Mouse (Mus musculus) liver, embryonic 14.5 days (tissue): Measurements from ENCODE around the gene Tubg2. TPM values are rescaled to one million over a fixed set of nuclear protein-coding genes. Genes with fewer than 3 reads are reported as not detected.

ENCODE experiments used
- ATAC-seq: fragments of 200-750 bp; cut with Nextera tagmentation; 2 replicates; pipeline ENCODE4 v1.8.0; 2017; ENCODE audit warnings: moderate number of reproducible peaks, mild to moderate bottlenecking, moderate library complexity; ENCODE audit not compliant: insufficient read depth
- DNase-seq, 3 experiments: peaks; one replicate each; pipeline ENCODE4 v3.0.0-alpha.2; 2012 to 2013; ENCODE audit warnings: low read depth in 3 of 3, low spot score in 3 of 3
- H3K27ac ChIP-seq: fragments of 300-500 bp; sonication (generic); 2 replicates; pipeline ENCODE4 v1.5.1; 2014; ENCODE audit warnings: moderate library complexity, mild to moderate bottlenecking, control low read depth, inconsistent platforms
- H3K27me3 ChIP-seq: fragments of 300-500 bp; sonication (generic); 2 replicates; pipeline ENCODE4 v1.6.1; 2014; ENCODE audit warnings: mild to moderate bottlenecking, low read length, moderate library complexity; ENCODE audit not compliant: control insufficient read depth, insufficient read depth
- H3K36me3 ChIP-seq: fragments of 300-500 bp; sonication (generic); replicated peaks from 2 replicates; pipeline ENCODE4 v1.6.1; 2014; ENCODE audit warnings: low read depth; ENCODE audit not compliant: control insufficient read depth, insufficient read depth
- H3K4me1 ChIP-seq, 2 experiments: fragments of 200-500 bp in 1 of 2; fragments of 300-500 bp in 1 of 2; sonication (generic) in 1 of 2; replicated peaks; 2 replicates each; pipeline ENCODE4 v1.6.1; 2012 to 2014; ENCODE audit warnings: antibody characterized with exemption in 1 of 2, inconsistent platforms in 1 of 2, low read length in 1 of 2; ENCODE audit not compliant: control insufficient read depth in 2 of 2, insufficient read depth in 2 of 2
- H3K4me2 ChIP-seq: fragments of 300-500 bp; sonication (generic); 2 replicates; pipeline ENCODE4 v1.6.1; 2014; ENCODE audit warnings: low read depth, mild to moderate bottlenecking, control low read depth, moderate library complexity
- H3K4me3 ChIP-seq, 2 experiments: fragments of 200-500 bp in 1 of 2; fragments of 300-500 bp in 1 of 2; sonication (generic) in 1 of 2; 2 replicates each; pipeline ENCODE4 v1.5.1; 2012 to 2014; ENCODE audit warnings: low read depth in 2 of 2, low read length in 2 of 2, mild to moderate bottlenecking in 2 of 2, control low read depth in 1 of 2, inconsistent platforms in 1 of 2, moderate library complexity in 1 of 2; ENCODE audit not compliant: insufficient read depth in 1 of 2
- H3K9ac ChIP-seq: fragments of 300-500 bp; sonication (generic); replicated peaks from 2 replicates; pipeline ENCODE4 v1.6.1; 2014; ENCODE audit warnings: mild to moderate bottlenecking, control low read depth, moderate library complexity
- H3K9me3 ChIP-seq: fragments of 300-500 bp; sonication (generic); 2 replicates; pipeline ENCODE4 v1.6.1; 2016; ENCODE audit warnings: low read length, mixed read lengths; ENCODE audit not compliant: control insufficient read depth
- CTCF ChIP-seq: IDR thresholded peaks from 2 replicates; pipeline ENCODE4 v1.5.1; 2016; ENCODE audit warnings: antibody characterized with exemption, low read depth, control low read depth
- EP300 ChIP-seq: IDR thresholded peaks from 2 replicates; pipeline ENCODE4 v1.6.1; 2016; ENCODE audit warnings: antibody characterized with exemption, low read depth
- WGBS: fragments of 180-500 bp; shearing (Covaris S2); extraction: QIAGEN DNeasy Blood & Tissue Kit; methylation state at CpG from one replicate; pipeline ENCODE4 v1.1.7; 2014; ENCODE audit not compliant: insufficient replicate concordance; 5-methylcytosine and 5-hydroxymethylcytosine counted together
- polyA plus RNA-seq, 2 experiments: library from polyadenylated mRNA; depleted of rRNA in 1 of 2; stranded (reverse) in 1 of 2; unstranded in 1 of 2; fragments of >200 nt; fragmentation: Nextera tagmentation in 1 of 2; extraction: Ambion mirVana in 1 of 2; gene quantifications; 2 replicates each; pipeline versions ENCODE4 v1.2.1 to v1.2.3; 2012 to 2014

The Tubg2 gene
- polyA plus RNA-seq, 2 experiments = 0.13 TPM; not detected in 1

- no peaks in the 10 kb centered on the region for H3K27me3 ChIP-seq
- no peak for ATAC-seq
- H3K36me3 ChIP-seq = no peaks in the 10 kb centered on the region
- no peaks in the 10 kb centered on the region; the same call in 1 of the 2 replicates for H3K9me3 ChIP-seq
- peaks cover 7% of the 10 kb centered on the region in 2 experiments for H3K4me1 ChIP-seq
- H3K9ac ChIP-seq = no peak overlapping the region
- 74% methylated on average over 2 of the region's 2 CpGs for WGBS
- no peak overlapping the region for H3K4me3 ChIP-seq
- DNase-seq = no peak
- TF ChIP-seq CTCF (no peak), EP300 (no peak)
- no peak overlapping the region for H3K27ac ChIP-seq
- H3K4me2 ChIP-seq = no peak overlapping the region
These were observed 40.1 kb upstream of the Tubg2 start for GRCm38 (mm10) chr11:101115564-101115963.

GRCm38 (mm10) chr11:101118105-101118504 is 37.6 kb upstream of the Tubg2 start:
- DNase-seq = no peak

GRCm38 (mm10) chr11:101119131-101119760 is 36.5 kb upstream of the Tubg2 start:
- H3K4me2 ChIP-seq = peak overlapping the region; percentile 91
- peak overlapping the region; percentile 74 for H3K27ac ChIP-seq
- H3K4me3 ChIP-seq = peak overlapping the region; percentile 71 to 81
- H3K4me1 ChIP-seq = peaks cover 13 to 18% of the 10 kb centered on the region in 2 experiments
- DNase-seq (no peak), ATAC-seq (peak; percentile 77)
- peak overlapping the region; percentile 81 for H3K9ac ChIP-seq
- WGBS = under 1% methylated on average over 39 of the region's 39 CpGs
- H3K9me3 ChIP-seq = no peaks in the 10 kb centered on the region
- H3K27me3 ChIP-seq = no peaks in the 10 kb centered on the region
- H3K36me3 ChIP-seq = no peaks in the 10 kb centered on the region
- TF ChIP-seq EP300 (no peak), CTCF (peak; percentile 52)

More at GRCm38 (mm10) chr11:101118105-101118504, 37.6 kb upstream of the Tubg2 start:
- Histone ChIP-seq H3K4me3 (peak overlapping the region; percentile 71 to 81), H3K27me3 (no peaks in the 10 kb centered on the region), H3K4me1 (peaks cover 13 to 18% of the 10 kb centered on the region in 2 experiments), H3K36me3 (no peaks in the 10 kb centered on the region), H3K9ac (peak overlapping the region; percentile 81), H3K27ac (no peak overlapping the region), H3K9me3 (no peaks in the 10 kb centered on the region; the same call in 1 of the 2 replicates), H3K4me2 (peak overlapping the region; percentile 91)
- 18% methylated on average over 4 of the region's 4 CpGs for WGBS
- no peak for ATAC-seq
- TF ChIP-seq EP300 = no peak
- no peak for TF ChIP-seq CTCF

- Histone ChIP-seq H3K4me1 (peaks cover 13 to 18% of the 10 kb centered on the region in 2 experiments), H3K27ac (peak within 1 kb of the TSS; percentile 81), H3K36me3 (no peaks in the 10 kb centered on the region), H3K9ac (peak within 1 kb of the TSS; percentile 89), H3K4me3 (peak within 1 kb of the TSS; percentile 71 to 86), H3K4me2 (peak within 1 kb of the TSS; percentile 100), H3K9me3 (no peaks in the 10 kb centered on the region), H3K27me3 (no peaks in the 10 kb centered on the region)
- under 1% methylated on average over 60 of the region's 61 CpGs for WGBS
- peak; percentile 91 for ATAC-seq
- peak; percentile 97 to 98 (median 98) for DNase-seq
- TF ChIP-seq CTCF (no peak), EP300 (no peak)
These were observed 35.8 kb upstream of the Tubg2 start, which contains the start of the genes Retreg3 and Tubg1 for GRCm38 (mm10) chr11:101119761-101120544. TSS of gene Retreg3 (minus strand) at chr11:101119893. TSS of gene Tubg1 (plus strand) at chr11:101119938.
